Mouse (Mus musculus) heart, adult 18-20 months (tissue): Measurements from ENCODE around the gene Med21. TPM values are rescaled to one million over a fixed set of nuclear protein-coding genes. Genes with fewer than 3 reads are reported as not detected.

Experiments
- DNase-seq, 2 experiments: peaks; one replicate each; pipeline ENCODE4 v3.0.0; 2021 to 2022; ENCODE audit warnings: mixed read lengths in 1 of 2
- total RNA-seq, 2 experiments: library from RNA; stranded (reverse); gene quantifications; 2 replicates each; pipeline ENCODE4 v1.2.3; 2021

Med21 gene
- total RNA-seq, 2 experiments from 2014 or later: 52.2 to 53.5 TPM

DNA sequence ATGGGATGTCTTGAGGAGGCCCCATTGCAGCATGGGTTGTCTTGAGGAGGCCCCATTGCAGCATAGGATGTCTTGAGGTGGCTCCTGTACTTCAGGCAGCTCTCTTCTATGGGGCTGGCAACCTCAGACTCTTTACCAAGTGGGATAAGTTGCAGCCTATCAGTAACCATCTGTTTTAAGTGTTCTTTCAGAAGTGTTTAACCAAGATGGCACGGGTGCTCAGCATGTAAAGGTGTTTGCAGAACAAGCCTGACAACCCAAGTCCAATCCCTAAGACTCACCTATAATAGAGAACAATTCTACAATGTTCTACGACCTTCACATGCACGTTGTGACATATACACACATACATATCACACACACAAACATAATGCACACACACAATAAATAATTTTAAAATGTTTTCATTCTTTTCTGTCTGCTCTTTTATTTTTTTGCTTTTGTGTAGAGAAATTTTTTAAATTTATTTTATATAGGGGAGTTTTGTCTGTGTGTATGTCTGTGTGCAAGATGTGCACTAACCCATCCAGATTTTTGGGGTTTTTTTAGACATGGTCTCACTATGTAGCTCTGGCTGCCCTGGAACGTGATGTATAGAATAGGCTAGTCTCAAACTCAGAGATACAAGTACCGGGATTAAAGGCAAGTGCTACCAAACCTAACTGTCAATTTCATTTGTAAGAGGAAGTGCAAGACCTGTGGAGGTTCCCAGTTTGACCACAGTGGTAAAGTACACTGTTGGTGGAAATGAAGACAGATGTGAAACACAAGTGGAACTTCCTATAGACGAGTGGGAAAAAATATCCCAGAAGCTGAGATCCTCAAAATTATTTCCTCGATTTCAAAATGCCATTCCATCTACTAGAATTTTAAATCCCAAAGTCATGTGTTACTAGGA, 2.0 kb upstream of the Med21 start:
- no peak for DNase-seq

- no peak for DNase-seq
Observed at GRCm38 (mm10) chr6:146640991-146641390, 1.4 kb upstream of the Med21 start.

GRCm38 (mm10) chr6:146641621-146642210, 631 bp upstream of the Med21 start:
- no peak for DNase-seq

DNA sequence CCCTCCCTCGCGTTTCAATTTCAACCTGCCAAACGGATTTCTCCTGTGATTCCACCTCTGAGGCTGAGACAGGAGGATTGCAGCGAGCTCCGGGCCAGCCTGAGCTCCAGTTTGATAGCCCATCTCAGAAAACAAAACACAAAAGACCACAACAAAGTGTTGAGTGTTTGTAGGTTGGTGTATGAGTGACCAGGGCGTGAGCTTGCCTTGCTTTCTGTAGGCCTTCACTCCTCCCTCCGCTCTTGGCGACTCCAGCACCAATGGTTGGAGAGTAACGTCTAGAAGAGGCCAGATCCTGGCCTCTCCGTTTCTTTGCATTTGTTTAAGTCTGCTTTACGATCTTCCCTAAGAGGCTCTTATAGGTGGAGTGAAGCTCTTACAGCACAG, 830 bp downstream of the Med21 start:
- no peak for DNase-seq

DNA sequence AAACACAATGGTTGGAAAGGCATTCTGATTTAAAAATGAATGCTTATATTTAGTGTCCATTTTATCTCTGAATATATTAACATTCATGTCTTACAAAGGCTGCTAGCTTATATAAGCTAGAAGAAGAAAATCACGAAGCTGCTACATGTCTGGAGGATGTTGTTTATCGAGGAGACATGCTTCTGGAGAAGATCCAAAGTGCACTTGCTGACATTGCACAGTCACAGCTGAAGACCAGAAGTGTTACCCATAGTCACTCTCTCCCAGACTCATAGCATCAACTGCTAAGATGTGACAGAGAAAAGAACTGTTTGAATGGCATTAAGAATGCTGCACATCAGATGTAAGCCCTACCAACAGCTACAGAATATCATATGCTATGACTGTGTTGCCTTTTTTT, 7.7 kb downstream of the Med21 start:
- DNase-seq: no peak

- DNase-seq: no peak
Observed at GRCm38 (mm10) chr6:146651431-146651830, 9.1 kb downstream of the Med21 start.

- DNase-seq: no peak
Observed at GRCm38 (mm10) chr6:146653197-146653596, 10.8 kb downstream of the Med21 start.

DNA sequence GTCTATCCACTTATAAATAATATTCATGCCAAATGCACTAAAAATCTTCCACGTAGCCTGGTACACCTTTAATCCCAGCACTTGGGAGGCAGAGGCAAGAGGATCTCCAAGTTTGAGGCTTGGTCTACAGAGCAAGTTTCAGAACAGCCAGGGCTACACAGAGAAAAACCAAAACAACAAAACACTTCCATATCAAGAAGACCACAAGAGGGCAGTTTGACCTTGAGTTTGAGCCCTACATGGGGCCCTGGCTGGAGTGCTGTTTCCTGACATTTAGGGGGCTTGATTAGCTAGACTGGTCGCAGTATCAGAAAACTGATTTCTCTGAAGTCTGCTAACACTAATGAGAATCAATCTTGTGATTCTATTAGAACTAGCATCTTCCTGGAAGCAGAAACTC, 18.2 kb downstream of the Med21 start:
- peak in 1 of 2 experiments; percentile 49 for DNase-seq

DNA sequence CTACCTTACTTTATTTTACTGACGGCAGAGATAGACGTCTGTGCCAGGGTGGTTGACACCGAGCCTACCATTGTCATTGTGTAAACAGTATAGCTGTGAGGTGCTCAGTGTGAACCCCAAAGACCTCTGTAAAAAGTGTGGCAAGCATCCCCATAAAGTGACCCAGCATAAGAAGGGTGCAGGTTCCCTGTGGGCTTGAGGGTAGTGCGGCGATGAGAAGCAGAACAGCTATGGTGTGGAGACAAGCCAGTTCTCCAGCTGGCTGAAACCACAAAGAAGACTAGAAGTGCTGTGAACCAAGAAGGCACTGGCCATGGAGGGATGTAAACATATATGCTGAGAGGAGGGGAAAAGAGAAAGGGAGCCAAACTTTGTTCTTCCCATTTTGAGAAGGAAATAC, 19.3 kb downstream of the Med21 start:
- no peak for DNase-seq

GRCm38 (mm10) chr6:146662679-146663078, 20.3 kb downstream of the Med21 start:
- DNase-seq: peak; percentile 51 to 71

DNA sequence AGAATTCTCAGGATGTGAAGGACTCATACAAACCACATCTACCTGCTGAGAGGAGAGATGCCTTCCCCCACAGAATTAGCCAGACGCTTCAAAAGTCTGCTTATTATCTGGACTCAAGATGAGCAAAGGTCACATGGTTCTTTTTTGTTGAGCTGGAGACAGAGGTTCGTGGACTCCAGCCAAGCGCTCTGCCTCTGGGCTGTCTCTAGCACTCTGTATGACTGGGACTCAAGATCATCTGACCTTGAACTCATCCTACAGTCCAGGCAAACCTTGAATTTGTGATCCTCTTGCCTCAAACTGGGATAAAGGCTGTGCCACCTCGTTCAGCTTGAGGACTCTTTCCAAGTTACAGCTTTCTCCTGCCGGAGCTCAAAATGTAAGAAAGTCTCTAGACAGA, 21.8 kb downstream of the Med21 start:
- peak in 1 of 2 experiments; percentile 38 for DNase-seq

DNA sequence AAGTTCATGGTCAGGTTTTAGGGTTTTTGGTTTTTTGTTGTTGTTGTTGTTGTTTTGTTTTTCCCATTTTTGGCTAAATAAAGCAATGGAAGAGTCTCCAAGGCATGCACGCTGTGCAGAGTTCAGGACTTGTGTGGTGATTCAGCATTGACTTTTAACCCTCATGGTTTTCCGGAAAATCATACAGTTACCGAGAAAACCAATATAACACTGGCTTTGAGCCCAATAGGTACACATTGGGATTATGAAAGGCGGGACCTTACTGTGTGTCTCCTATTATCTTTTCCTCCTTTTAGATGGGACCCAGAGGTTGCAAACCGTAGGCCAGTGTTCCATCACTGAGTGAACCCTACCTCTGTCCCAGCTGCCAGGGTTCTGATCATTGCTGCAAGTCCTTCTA, 22.6 kb downstream of the Med21 start:
- no peak for DNase-seq

DNA sequence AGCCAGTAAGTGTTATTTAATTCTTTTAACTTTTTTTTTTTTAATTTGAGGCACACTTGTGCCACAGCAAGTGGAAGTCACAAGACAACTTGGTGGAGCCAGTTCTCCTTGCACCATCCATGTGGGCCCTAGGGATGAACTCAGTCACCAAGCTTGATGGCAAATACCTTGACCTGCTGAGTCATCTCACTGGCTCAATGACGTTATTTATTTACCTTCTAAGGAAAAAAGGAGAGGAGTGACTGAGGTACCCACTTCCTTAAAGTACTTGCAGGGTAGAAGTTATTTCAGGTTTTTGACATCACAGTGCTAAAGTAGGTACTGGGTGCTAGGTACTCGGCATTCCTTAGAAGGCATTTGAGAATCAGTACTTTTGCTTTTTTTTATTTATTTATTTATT, 23.1 kb downstream of the Med21 start:
- no peak for DNase-seq

GRCm38 (mm10) chr6:146666811-146667210, 24.5 kb downstream of the Med21 start:
- DNase-seq: no peak

- no peak for DNase-seq
Observed at GRCm38 (mm10) chr6:146668606-146669005, 26.3 kb downstream of the Med21 start.

DNA sequence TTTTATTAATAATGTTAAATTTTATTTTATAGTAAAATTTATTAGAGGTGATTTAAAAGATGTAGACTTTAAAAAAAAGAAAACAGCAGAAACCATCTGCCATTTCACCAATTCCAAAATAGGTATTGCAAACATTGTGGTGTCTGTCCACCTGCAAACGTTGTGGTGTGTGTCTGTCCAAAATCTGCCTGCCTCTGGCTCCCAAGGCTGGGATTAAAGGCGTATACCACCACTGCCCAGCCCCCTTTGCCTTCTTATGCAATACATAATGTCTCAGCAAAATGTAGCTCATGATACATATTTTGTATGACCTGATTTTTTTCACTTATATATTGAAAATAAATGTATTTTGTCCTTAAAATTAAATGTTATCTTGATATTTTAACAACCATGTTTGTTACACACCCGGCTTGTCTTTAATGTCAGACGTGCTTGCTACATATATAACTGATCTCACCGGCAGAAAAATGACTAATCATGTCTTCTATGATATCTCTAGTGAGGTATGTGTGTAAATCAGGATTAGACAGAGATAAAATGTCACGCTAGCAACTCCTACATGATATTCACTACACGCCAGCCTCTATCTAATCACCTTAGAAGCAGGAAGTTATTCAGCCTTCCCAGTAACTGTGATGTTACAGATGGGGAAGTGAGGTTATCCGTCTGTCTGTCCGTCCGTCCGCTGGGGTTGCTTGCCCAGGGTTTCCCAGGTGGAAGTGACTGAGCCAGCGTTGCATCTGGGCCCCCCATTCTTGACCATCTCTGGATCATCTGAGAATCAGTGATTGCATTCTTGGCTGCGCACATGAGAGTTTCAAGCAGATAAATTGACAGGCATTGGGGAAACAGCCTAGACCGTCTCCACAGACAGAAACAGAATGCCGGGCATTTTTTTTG, 28.9 kb downstream of the Med21 start:
- DNase-seq: peak in 1 of 2 experiments; percentile 33

- peak in 1 of 2 experiments; percentile 33 for DNase-seq
Observed at GRCm38 (mm10) chr6:146672106-146672505, 29.8 kb downstream of the Med21 start.

- DNase-seq: no peak
Observed at GRCm38 (mm10) chr6:146673696-146674095, 31.3 kb downstream of the Med21 start.

DNA sequence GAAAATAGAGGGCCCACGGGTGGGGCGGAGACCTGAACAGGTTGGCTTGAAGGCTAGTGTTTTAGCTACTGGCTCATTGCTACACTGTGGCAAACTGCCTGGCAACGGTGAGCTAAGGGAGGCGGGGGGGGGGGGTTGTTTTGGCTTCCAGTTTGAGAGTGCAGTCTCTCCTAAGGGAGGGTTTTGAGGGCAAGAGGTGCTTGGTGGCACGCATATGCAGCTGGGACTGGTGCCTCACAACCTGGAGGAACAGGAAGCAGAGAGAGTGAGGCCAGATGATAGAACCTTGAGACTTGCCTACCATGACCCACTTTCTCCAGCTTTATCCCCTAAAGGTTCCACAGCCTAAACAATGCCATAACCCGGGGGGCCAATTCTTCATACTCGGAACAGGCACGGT, 32.1 kb downstream of the Med21 start:
- no peak for DNase-seq

- DNase-seq: peak in 1 of 2 experiments; percentile 63
Observed at GRCm38 (mm10) chr6:146674881-146675536, 32.7 kb downstream of the Med21 start.

DNA sequence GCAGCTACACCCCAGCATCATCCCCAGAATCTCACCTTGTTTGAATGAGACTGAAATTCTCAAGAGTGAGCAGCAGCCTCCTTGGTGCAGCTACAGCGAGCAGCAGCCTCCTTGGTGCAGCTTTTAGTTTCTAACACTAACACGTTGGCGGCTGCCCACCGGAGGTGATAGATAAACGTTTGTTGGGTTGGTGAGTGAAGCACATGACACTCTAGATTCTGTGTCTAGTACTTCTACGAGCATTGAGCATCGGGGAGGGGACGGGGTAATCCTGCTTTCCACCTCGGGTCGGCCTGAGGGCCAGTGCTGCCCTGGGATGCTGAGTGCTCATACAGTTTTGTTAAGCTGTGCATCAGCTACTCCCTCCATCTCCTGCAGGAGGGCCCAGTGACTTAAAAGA, 34.6 kb downstream of the Med21 start:
- no peak for DNase-seq
